Mouse (Mus musculus): ENCODE data around the gene Gm45521. TPM values are rescaled to one million over a fixed set of nuclear protein-coding genes. Genes with fewer than 3 reads are reported as not detected.

Gm45521 gene
- polyA plus RNA-seq (2015; fragmentation: Nextera tagmentation; extraction: Ambion mirVana) = not detected in 2 replicates

DNA sequence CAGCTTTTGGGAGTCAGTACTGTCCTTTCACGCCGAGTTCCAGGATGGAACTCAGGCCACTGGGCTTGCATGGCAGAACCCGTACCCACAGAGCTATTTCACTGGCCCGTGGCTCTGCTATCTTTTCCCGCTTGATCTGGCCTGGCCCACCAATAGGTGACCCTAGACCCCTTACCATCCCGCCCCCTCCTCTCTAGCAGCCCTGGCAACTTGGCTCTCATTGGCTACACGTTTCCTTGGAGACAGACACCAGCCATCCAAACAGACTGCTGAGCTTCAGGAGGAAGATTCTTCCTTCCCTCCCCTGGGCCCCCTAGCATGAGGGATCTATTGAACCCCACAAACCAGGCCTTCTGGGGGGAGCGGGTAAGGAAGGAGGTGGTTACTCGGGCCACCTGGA, at the start of gene Gm45521:
TSS of gene Gm45521 (plus strand) at position 240 of the 400 bp plus-strand sequence.

DNA sequence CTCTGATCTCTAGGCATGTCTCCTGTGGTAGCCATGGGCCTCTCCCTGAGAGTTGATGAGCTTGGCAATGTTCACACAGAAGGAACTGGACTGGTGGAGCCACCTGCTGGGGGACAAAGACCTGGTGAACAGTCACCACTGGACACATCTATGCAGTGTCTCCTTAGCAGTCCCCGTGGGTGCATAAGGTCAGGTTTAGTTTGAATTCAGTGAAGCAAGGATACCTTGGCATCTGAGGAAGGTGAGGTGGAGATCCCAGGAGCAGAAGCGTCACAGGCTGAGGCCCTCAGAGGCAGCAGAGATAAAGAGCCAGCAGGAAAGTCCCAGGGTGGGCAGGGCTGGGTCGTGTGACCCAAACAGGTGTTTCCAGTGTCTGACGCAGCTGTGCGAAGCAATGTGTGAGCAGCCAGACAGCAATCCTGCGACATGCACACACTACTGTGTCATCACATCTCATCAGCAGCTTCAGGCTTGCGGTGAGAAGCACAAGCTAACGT, 37.2 kb downstream of the Gm45521 start, which contains the start of gene Dnase1l3:
TSS of gene Dnase1l3 (minus strand) at position 303 of the 497 bp plus-strand sequence.

DNA sequence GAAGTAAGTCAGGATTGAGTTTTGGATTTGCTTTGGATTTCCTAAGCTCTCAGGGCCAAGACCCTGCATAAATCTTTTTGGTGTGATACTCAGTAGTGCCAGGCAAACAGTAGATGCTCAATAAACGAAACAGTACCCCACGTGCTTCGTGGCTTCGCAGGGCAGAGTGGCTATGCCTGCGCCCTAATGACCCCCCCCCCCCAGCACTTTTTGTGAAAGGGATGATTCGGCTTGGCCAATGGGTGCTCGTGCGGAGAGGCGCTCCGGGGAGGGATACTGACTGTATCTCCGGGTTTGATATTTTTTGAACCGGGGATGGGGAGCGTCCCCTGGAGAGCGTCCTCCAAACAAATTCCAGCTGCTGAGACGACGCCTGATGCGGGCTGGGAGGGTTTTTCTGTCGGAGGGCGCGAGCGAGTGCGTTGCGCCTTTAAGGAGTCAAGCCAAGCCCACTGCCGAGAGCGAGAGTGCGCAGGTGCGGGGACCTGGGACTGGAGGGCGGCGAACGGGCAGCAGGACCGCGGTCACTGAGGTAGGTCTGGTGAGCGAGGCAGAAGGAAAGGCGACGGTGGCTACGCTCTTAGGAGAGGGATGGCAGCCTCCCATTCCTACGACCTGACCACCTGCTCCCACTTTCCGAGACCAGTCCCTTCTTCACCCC, 45.5 kb downstream of the Gm45521 start, which contains the start of gene Abhd6:
TSS of gene Abhd6 (plus strand) at position 471 of the 661 bp plus-strand sequence.

Other genes with a start within 250 kb of the Gm45521 start
- gene Gm26661, start 165.7 kb upstream of the Gm45521 start, polyA plus RNA-seq (2015; fragmentation: Nextera tagmentation; extraction: Ambion mirVana) = not detected in 2 replicates
- 17.0 and 17.8 TPM in 2 replicates for gene Flnb, start 139.3 kb upstream of the Gm45521 start, polyA plus RNA-seq (2015; fragmentation: Nextera tagmentation; extraction: Ambion mirVana)
- 1.2 TPM in 2 replicates for gene Dnase1l3, start 37.3 kb downstream of the Gm45521 start, polyA plus RNA-seq (2015; fragmentation: Nextera tagmentation; extraction: Ambion mirVana)
- 15.3 and 18.1 TPM in 2 replicates for gene Abhd6, start 45.6 kb downstream of the Gm45521 start, polyA plus RNA-seq (2015; fragmentation: Nextera tagmentation; extraction: Ambion mirVana)
- gene Rpp14, start 123.1 kb downstream of the Gm45521 start, polyA plus RNA-seq (2015; fragmentation: Nextera tagmentation; extraction: Ambion mirVana) = 42.7 and 43.7 TPM in 2 replicates
- gene Pxk, start 140.9 kb downstream of the Gm45521 start, polyA plus RNA-seq (2015; fragmentation: Nextera tagmentation; extraction: Ambion mirVana) = 36.7 and 41.8 TPM in 2 replicates
- 135 and 141 TPM in 2 replicates for gene Pdhb, start 215.7 kb downstream of the Gm45521 start, polyA plus RNA-seq (2015; fragmentation: Nextera tagmentation; extraction: Ambion mirVana)

Measured in urinary bladder, postnatal 0 days (tissue).